Mouse (Mus musculus): Measurements from ENCODE around the gene Gm4869. TPM values are rescaled to one million over a fixed set of nuclear protein-coding genes. Genes with fewer than 3 reads are reported as not detected.

The Gm4869 gene
- polyA plus RNA-seq, 1 experiment from 2014 or later, result not detected

DNA sequence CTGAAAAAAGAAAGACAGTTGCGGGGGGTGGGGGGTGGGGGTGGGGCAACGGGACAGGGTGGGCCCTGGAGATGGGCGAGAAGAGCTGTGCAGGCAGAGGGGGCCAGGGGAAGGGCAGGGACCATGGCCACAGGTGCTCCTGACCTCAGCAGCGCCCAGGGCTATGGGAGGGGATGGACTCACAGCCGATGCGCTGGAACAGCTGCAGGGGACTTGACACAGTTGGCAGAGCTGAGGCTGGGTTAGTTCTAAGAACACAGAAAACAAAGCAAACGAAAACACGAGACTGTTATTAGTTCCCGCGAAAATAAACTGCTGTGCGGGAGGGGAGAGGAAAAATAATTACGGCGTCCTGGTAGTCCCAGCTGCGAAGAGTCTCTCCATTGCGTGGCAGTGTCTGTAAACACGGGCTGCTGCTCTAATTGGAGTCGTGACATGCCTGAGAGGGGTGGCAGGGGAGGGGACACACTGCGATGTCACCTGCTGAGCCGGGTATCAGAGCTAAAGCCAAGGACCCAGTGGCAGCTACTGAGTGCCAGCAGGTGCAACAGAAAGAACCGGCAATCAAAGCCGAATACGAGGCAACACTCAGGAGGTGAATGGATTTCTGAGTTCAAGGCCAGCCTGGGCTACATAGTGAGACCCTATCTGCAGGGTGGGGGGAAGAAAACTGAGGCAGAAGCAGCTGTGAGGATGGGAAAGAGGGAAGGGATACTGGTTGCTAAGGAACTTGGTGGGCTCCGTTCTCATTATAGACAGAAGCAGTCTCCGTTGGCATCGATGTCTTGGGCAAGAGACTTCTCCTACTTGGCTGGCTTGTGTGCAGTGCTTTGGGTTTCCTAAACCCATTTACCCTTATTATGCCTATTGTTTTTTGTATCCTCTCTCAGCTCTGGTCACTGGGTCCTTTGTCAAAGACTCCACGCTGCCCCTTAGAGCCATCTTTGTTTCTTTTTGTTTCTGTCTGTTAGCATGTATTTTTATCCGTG is 64.9 kb downstream of the Gm4869 start:
- Histone ChIP-seq H3K36me3 (no peaks in the 10 kb centered on the region), H3K4me1 (peaks cover 53% of the 10 kb centered on the region), H3K4me3 (no peak overlapping the region), H3K27me3 (no peaks in the 10 kb centered on the region), H3K9me3 (no peaks in the 10 kb centered on the region), H3K4me2 (replicated peaks) (no peak overlapping the region), H3K27ac (replicated peaks) (peak overlapping the region; percentile 27; the same call in 1 of the 2 replicates), H3K9ac (replicated peaks) (no peak overlapping the region)
- ATAC-seq (ENCODE audit: low FRiP score, low read depth), result no peak
- WGBS, result 58% methylated on average over 27 of the region's 27 CpGs

DNA sequence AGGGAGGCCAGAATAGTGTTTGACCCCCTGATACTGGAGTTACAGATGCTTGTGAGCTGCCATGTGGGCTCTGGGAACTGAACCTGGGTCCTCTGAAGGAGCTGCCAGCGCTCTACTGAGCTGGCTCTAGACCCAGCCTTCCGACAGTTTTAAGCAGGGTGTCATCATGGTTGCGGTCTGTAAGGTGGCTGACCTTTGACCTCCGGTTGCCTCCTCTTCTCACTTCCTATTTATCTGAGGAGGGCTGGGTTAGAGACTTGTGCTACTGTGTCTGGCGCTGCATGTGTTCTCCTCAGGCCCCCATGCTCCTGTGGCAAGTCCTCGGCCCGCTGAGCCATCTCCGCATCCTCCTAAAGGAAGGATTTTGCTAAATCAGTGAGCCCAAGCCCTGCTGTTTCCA is 68.5 kb downstream of the Gm4869 start:
- H3K27ac ChIP-seq (replicated peaks), result no peak overlapping the region
- ATAC-seq (ENCODE audit: low FRiP score, low read depth), result no peak
- H3K27me3 ChIP-seq, result no peaks in the 10 kb centered on the region
- no peaks in the 10 kb centered on the region for H3K36me3 ChIP-seq
- 82% methylated on average over 8 of the region's 8 CpGs for WGBS
- peaks cover 25% of the 10 kb centered on the region for H3K4me1 ChIP-seq
- no peak overlapping the region for H3K4me3 ChIP-seq
- no peaks in the 10 kb centered on the region for H3K9me3 ChIP-seq
- no peak overlapping the region for H3K4me2 ChIP-seq (replicated peaks)
- no peak overlapping the region for H3K9ac ChIP-seq (replicated peaks)

DNA sequence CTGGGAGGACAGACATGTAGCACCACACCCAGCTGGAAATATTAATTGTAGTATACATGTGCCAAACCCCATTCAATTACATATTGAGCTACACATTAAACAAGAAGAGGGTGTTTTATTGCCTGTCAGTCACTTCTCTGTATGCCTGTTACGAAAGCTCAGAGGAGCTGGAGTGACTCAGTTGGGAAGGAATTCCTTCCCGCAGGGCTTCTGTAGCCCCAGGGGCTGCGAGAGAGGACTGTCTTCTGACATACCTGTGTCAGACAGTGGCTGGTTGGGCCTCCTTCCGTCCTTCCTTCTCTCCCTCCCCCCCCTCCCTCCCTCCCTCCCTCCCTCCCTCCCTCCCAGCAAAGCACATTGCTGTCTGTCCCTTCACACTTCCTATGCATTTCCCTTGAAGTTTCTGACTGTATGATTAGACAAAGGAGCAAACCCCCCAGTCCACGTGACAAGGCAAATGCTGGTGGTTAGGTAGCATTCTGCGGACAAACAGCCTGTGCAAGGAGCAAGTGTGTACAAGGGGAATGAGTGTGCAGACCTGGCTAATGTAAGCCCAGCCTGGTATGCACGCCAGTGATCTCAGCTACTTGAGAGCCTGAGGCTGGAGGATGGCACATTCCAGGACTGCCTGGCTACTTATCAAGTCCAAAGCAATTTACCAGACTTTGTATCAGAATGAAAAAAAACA is 69.5 kb downstream of the Gm4869 start:
- H3K4me2 ChIP-seq (replicated peaks), result no peak overlapping the region
- WGBS, result 64% methylated on average over 7 of the region's 7 CpGs
- peaks cover 15% of the 10 kb centered on the region for H3K4me1 ChIP-seq
- no peaks in the 10 kb centered on the region for H3K36me3 ChIP-seq
- H3K4me3 ChIP-seq, result no peak overlapping the region
- ATAC-seq (ENCODE audit: low FRiP score, low read depth), result no peak
- H3K27me3 ChIP-seq, result no peaks in the 10 kb centered on the region
- H3K9me3 ChIP-seq, result no peaks in the 10 kb centered on the region
- H3K9ac ChIP-seq (replicated peaks), result no peak overlapping the region
- H3K27ac ChIP-seq (replicated peaks), result no peak overlapping the region

DNA sequence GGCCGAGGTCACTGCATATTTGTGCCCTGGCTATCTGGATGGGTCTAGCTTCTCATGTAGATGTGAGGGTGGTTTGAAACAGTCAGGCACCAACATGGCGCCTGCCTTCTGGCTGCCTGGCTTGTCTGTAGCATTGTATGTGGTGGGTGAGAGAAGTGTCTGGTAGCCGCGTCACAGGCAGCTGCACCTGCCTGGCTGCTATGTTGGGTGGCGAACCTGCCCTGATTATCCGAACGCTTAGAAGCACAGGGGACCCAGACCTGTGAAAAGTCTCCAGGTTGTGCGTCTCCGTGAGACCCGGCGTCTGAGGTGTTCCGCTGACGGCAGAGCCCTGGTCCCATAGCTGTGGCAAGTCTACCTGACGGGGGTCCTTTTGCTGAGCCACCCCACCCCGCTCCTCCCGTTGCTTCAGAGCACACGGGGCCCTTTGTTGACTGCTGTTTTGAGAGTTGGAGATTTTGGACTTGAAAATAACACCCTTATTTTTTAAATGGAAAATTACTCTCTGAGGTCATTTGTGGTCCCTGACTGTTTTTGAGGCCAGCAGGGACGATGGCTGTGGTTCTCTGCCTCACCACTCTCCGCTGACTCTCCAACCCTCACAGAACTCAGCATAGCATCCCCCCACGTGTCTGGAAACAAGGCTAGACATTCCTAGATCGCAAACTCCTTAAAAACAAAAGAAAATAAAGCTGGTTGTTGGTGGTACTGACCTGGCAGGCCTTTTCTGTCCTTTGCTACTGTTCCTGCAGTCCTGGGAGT is 71.9 kb downstream of the Gm4869 start:
- no peaks in the 10 kb centered on the region for H3K9me3 ChIP-seq
- ATAC-seq (ENCODE audit: low FRiP score, low read depth), result no peak
- H3K4me2 ChIP-seq (replicated peaks), result no peak overlapping the region
- H3K27me3 ChIP-seq, result no peaks in the 10 kb centered on the region
- H3K9ac ChIP-seq (replicated peaks), result no peak overlapping the region
- no peak overlapping the region for H3K4me3 ChIP-seq
- no peaks in the 10 kb centered on the region for H3K36me3 ChIP-seq
- H3K27ac ChIP-seq (replicated peaks), result no peak overlapping the region
- 91% methylated on average over 21 of the region's 21 CpGs for WGBS
- H3K4me1 ChIP-seq, result 0 out of 2 replicates have a peak, but pooled peaks cover 8% of the 10 kb centered on the region

DNA sequence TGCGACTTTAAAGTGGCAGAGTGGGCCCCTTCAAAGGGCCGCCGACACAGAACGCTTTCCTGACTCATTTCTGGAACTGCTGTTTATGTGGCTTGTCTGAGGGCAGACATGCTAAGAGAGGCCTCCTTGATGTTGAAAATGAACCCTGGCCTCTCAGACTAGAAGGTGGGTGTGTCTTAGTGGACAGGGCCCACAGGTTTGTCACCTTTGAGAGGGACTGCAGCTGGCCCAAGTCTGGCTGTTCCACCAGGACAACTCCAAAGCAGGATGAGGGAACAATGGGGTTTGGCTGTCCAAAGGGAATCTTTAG is 72.4 kb downstream of the Gm4869 start:
- Histone ChIP-seq H3K4me1 (0 out of 2 replicates have a peak, but pooled peaks cover 8% of the 10 kb centered on the region), H3K9me3 (no peaks in the 10 kb centered on the region), H3K4me2 (replicated peaks) (no peak overlapping the region), H3K36me3 (no peaks in the 10 kb centered on the region), H3K27me3 (no peaks in the 10 kb centered on the region), H3K27ac (replicated peaks) (no peak overlapping the region), H3K4me3 (no peak overlapping the region), H3K9ac (replicated peaks) (no peak overlapping the region)
- 96% methylated on average over 4 of the region's 4 CpGs for WGBS
- no peak for ATAC-seq (ENCODE audit: low FRiP score, low read depth)

DNA sequence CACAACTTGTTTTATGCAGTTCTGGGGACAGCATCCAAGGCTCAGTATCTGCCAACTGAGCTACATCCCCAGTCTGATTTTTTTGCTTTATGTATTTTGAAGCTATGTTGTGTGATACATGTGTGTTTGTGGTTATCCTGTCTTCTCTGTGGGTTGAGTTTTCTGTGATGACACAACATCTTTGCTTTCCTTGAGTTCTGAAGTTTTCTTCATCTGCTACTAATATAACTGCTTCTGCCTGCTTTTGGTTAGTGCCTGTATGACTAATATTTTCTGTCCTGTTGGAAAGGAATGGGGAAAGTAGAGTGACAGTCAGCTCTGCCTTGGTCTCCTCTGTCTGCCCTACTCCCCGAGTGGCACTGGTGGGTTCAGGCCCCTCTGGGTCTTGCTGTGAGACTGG is 75.8 kb downstream of the Gm4869 start:
- Histone ChIP-seq H3K4me1 (no peaks in the 10 kb centered on the region), H3K27me3 (no peaks in the 10 kb centered on the region), H3K4me2 (replicated peaks) (no peak overlapping the region), H3K9me3 (no peaks in the 10 kb centered on the region), H3K9ac (replicated peaks) (no peak overlapping the region), H3K4me3 (no peak overlapping the region), H3K36me3 (peaks cover 18% of the 10 kb centered on the region), H3K27ac (replicated peaks) (no peak overlapping the region)
- WGBS, result 87% methylated on average over 1 of the region's 1 CpGs
- ATAC-seq (ENCODE audit: low FRiP score, low read depth), result no peak

DNA sequence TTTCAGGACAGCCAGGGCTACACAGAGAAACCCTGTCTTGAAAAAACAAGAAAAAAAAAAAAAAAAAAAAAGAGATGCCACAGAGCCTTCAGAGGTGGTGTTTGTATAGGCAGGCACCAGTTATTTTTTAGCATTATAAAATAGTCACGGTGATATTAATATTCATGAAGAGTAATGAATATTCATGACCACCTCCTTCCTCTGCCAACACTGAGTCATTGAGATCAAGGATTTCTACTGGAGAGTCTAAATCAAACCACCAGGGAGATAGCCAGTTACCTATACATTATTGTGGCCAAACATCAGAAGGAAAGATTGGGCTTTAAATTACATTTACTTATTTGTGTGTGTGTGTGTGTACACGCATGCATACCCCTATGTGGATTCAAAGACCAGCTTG is 81.3 kb downstream of the Gm4869 start:
- ATAC-seq (ENCODE audit: low FRiP score, low read depth), result no peak
- Histone ChIP-seq H3K4me3 (no peak overlapping the region), H3K4me1 (no peaks in the 10 kb centered on the region), H3K4me2 (replicated peaks) (no peak overlapping the region), H3K27ac (replicated peaks) (no peak overlapping the region), H3K27me3 (no peaks in the 10 kb centered on the region), H3K9me3 (no peaks in the 10 kb centered on the region), H3K36me3 (peaks cover 18% of the 10 kb centered on the region), H3K9ac (replicated peaks) (no peak overlapping the region)
- 72% methylated on average over 2 of the region's 2 CpGs for WGBS

DNA sequence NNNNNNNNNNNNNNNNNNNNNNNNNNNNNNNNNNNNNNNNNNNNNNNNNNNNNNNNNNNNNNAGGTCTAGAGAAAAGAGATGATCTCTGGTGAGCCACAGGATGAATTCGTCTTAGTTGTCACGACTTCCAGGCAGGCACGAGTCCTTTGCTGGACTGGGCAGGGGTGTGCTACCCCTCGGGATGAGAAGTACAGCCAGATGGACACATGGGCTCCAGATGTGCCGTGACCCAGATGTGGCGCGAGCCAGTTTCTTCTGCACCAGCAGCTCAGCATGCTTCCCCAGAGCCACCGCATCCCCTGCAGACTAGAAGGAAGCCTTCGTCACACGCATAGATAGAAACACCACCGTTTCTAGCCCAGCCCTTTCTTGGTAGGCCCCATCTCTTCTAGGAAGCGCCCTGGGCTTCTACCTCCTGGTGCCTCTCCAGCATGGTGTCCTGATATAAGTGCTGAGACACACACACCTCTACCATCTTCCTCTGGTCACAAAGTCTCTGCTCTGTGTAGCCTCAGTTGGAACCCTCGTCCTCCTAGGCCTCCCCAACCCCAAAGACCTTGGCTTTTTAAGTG is 92.8 kb downstream of the Gm4869 start:
- H3K27ac ChIP-seq (replicated peaks), result no peak overlapping the region
- no peak overlapping the region for H3K9ac ChIP-seq (replicated peaks)
- no peak overlapping the region for H3K4me3 ChIP-seq
- H3K9me3 ChIP-seq, result no peaks in the 10 kb centered on the region
- H3K4me2 ChIP-seq (replicated peaks), result no peak overlapping the region
- ATAC-seq (ENCODE audit: low FRiP score, low read depth), result no peak
- WGBS, result 74% methylated on average over 13 of the region's 13 CpGs
- H3K4me1 ChIP-seq, result peaks cover 8% of the 10 kb centered on the region; the same call in 1 of the 2 replicates
- no peaks in the 10 kb centered on the region for H3K27me3 ChIP-seq
- H3K36me3 ChIP-seq, result no peaks in the 10 kb centered on the region

DNA sequence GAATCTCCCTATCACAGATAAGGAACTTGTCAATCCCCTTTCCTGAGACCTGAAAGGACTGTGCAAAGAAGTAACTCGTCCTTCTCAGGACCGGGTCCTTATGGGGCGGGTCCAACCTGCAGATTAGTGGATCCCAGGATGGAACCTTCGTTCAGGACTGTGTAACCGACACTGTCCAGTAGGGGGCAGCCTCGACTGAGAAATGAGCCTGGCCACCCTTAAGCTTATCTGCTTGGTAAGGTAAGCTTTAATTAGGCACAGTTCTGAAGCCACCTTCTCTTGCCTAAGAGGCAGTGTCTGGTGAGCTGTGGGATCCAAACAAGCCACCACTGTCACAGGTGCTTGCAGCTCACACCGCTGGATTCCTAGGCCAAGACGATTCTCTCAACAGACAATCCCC is 94.7 kb downstream of the Gm4869 start:
- Histone ChIP-seq H3K4me2 (replicated peaks) (no peak overlapping the region), H3K27ac (replicated peaks) (no peak overlapping the region), H3K9me3 (no peaks in the 10 kb centered on the region), H3K4me1 (peaks cover 8% of the 10 kb centered on the region; the same call in 1 of the 2 replicates), H3K27me3 (0 out of 2 replicates have a peak, but pooled peaks cover 2% of the 10 kb centered on the region), H3K4me3 (no peak overlapping the region), H3K9ac (replicated peaks) (no peak overlapping the region), H3K36me3 (no peaks in the 10 kb centered on the region)
- WGBS, result 13% methylated on average over 8 of the region's 8 CpGs
- 0 out of 2 replicates have a peak, but pooled peaks have one; percentile 56 for ATAC-seq (ENCODE audit: low FRiP score, low read depth)

DNA sequence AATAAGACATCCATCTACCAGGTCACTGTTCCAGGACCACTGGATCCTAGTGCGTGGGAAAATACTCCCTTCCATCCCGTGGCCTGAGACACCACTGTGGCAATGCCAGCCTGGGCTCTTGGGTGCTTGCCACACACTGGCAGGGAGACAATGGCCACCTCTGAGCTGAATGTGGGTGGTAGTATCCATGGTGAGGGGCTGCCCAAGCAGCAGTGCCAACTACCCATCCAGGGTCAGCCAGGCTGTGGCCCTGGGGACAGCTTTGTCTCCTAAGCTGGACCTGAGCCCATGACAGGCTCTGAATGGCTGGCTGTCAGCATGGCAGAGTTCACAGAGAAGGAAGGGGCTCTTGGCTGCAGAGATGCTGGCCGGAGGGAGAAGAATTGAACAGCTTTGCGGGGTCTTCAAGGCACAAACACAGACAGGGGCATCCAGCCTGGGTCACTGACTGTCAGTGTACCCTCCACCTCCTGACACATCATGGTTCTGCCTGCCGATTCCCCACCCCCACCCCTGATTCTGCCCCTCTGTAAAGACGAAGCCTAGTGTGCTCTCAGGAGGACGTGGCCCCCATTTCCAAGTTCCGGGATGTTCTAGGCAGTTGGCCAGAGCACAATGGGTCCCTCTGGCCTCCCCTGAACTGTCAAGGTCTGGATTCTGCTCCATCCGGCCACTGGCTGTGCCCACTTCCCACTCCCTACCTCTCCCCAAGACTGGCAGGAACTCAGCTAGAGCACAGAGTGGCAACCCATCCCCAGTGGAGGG is 97.5 kb downstream of the Gm4869 start:
- peaks cover 8% of the 10 kb centered on the region; the same call in 1 of the 2 replicates for H3K4me1 ChIP-seq
- peaks cover 5% of the 10 kb centered on the region; the same call in 1 of the 2 replicates for H3K27me3 ChIP-seq
- H3K9me3 ChIP-seq, result no peaks in the 10 kb centered on the region
- no peaks in the 10 kb centered on the region for H3K36me3 ChIP-seq
- whole genome bisulfite sequencing, result 70% methylated on average over 9 of the region's 9 CpGs
- no peak overlapping the region for H3K4me2 ChIP-seq (replicated peaks)
- ATAC-seq (ENCODE audit: low FRiP score, low read depth), result no peak
- no peak overlapping the region for H3K27ac ChIP-seq (replicated peaks)
- H3K9ac ChIP-seq (replicated peaks), result no peak overlapping the region; the same call in 1 of the 2 replicates
- no peak overlapping the region for H3K4me3 ChIP-seq

All from midbrain, embryonic 12.5 days (tissue).